Mouse (Mus musculus) bone marrow macrophage, adult 2 months (primary cell): Measurements from ENCODE around the gene Spata2. TPM values are rescaled to one million over a fixed set of nuclear protein-coding genes. Genes with fewer than 3 reads are reported as not detected.

Source experiments
- H3K27ac ChIP-seq: 2 replicates; pipeline ENCODE4 v1.5.1; 2012; ENCODE audit warnings: low read depth, low read length; ENCODE audit not compliant: insufficient read depth
- H3K4me1 ChIP-seq: 2 replicates; pipeline ENCODE4 v1.6.1; 2012; ENCODE audit warnings: low read length; ENCODE audit not compliant: control insufficient read depth, insufficient read depth
- H3K4me3 ChIP-seq: 2 replicates; pipeline ENCODE4 v1.5.1; 2012; ENCODE audit warnings: mild to moderate bottlenecking, low read length, moderate library complexity; ENCODE audit not compliant: insufficient read depth
- CTCF ChIP-seq: IDR thresholded peaks from 2 replicates; pipeline ENCODE4 v1.5.1; 2012; ENCODE audit warnings: low read depth, mild to moderate bottlenecking, low read length, moderate library complexity
- POLR2A ChIP-seq: IDR thresholded peaks from 2 replicates; pipeline ENCODE4 v1.6.1; 2012; ENCODE audit warnings: mild to moderate bottlenecking, low read depth, low read length, borderline replicate concordance
- polyA plus RNA-seq: library from polyadenylated mRNA; stranded (reverse); fragments of >200 nt; gene quantifications from 2 replicates; pipeline ENCODE4 v1.2.4, GENCODE M21; 2012; ENCODE audit not compliant: missing spikeins, insufficient read depth, insufficient read length

Spata2 gene
- polyA plus RNA-seq, 1 experiment = 14.2 TPM

DNA sequence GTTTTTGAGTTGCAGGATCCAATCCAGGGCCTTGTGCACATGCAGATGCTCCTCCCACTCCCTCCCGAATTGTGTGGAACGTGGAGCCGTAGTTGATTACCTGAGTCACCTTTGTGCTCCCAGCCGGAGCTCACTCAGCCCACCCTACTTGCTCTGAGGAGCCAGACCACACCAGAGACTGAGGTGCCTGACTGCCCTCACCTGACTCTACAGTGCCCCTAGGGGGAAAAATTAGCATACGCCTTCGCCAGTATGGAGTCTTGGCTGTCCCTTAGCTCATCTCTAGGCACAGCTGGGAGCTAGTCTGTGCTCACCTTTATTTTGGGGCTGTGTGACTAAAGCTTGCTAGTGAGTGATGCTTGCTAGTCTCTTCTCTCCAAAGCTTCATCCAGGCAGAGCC lies 24.2 kb downstream of the Spata2 start:
- Histone ChIP-seq H3K4me1 (peaks cover 25% of the 10 kb centered on the region), H3K27ac (peak overlapping the region; percentile 83; the same call in 1 of the 2 replicates), H3K4me3 (no peak overlapping the region)
- TF ChIP-seq POLR2A (no peak), CTCF (no peak)

DNA sequence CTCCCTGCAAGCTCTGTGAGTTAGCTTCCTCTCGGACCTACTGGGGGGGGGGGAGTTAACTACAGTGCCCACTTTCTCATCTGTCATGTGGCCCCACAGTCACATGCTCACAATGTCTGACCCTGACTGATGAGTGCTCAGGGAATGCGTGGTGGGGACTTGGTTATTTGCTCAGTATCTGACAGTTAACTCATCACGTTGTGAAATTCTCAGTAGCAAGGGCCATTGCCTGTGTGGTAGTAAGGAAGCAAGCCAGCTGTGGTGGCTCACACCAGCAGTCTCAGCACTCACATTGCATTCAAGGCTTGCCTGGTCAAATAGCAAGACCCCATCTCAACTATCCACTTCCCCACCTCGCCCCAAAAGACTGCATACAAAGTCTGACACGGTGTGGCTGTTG lies 25.5 kb downstream of the Spata2 start:
- no peak for TF ChIP-seq CTCF
- TF ChIP-seq POLR2A = no peak
- Histone ChIP-seq H3K27ac (peak overlapping the region; percentile 83), H3K4me3 (no peak overlapping the region), H3K4me1 (peaks cover 25% of the 10 kb centered on the region)

GRCm38 (mm10) chr2:167465951-167466350 lies 26.7 kb downstream of the Spata2 start:
- no peak for TF ChIP-seq POLR2A
- TF ChIP-seq CTCF = no peak
- peaks cover 25% of the 10 kb centered on the region for H3K4me1 ChIP-seq
- no peak overlapping the region for H3K4me3 ChIP-seq
- no peak overlapping the region for H3K27ac ChIP-seq

GRCm38 (mm10) chr2:167463802-167464201 lies 28.9 kb downstream of the Spata2 start:
- Histone ChIP-seq H3K27ac (no peak overlapping the region), H3K4me1 (peaks cover 25% of the 10 kb centered on the region), H3K4me3 (no peak overlapping the region)
- no peak for TF ChIP-seq POLR2A
- TF ChIP-seq CTCF = no peak

DNA sequence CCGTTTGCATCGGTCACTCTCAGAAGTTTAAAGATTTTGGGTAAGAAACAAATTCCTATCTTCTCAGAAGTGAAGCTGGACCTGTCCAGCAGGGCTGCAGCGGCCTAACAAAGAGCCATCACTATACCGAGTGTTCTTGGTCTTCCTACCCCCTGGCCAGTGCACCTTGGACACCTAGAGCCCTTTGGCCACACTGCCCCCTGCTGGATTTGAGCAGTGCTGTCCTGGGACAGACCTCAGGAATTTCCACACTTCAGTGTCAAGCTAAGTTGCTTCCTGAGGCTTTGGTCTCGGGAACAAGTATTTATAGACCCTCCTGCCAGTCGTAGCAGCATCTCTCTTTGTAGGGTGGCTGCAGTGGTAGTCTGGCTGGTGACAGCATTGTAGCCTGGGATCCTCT lies 29.7 kb downstream of the Spata2 start:
- peak; percentile 80 for TF ChIP-seq CTCF
- TF ChIP-seq POLR2A = no peak
- H3K27ac ChIP-seq = no peak overlapping the region

DNA sequence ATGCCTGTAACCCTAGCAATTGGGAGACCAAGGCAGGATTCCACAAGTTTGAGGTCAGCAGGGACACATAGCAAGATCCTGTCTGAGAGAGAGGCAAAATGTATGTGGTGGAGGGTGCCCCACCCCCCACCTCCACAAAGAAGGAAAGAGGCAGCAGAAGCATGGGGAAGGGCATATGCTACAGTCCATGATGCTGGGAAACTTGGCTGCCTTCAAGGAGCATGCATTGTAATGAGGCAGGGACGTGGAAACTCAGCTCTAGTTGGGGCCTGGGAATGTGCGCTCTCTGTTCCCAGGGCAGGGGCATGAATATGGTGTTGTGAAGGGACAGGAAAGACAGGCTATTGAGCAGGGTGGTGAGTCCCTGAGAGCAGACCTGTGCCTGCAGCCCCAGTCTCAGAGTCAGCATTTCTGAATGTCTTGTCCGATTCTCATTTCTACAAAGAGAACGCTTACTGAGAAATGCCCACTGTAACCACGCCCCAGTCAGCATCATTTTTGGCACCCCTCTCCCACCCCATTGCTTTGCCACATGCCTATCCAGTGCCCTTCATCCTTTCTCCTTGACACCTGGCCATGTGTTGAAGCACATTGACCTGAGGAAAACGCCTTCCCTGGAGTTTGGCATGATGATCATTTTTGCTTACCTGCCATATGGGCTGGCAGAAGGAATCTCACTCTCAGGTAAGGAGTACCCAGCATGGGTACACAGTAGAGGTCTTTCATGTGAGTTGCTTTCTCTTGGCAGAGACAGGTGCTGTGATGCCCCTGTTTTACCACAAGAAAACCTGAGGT lies 33.4 kb downstream of the Spata2 start:
- Histone ChIP-seq H3K27ac (no peak overlapping the region), H3K4me1 (peaks cover 11% of the 10 kb centered on the region), H3K4me3 (no peak overlapping the region)
- no peak for TF ChIP-seq POLR2A
- no peak for TF ChIP-seq CTCF

More for the DNA sequence above, 29.7 kb downstream of the Spata2 start:
- H3K4me1 ChIP-seq = peaks cover 20% of the 10 kb centered on the region
- H3K4me3 ChIP-seq = no peak overlapping the region

- no peak for TF ChIP-seq POLR2A
- TF ChIP-seq CTCF = no peak
- H3K4me3 ChIP-seq = no peak overlapping the region
- no peak overlapping the region for H3K27ac ChIP-seq
- peaks cover 11% of the 10 kb centered on the region for H3K4me1 ChIP-seq
Measured at GRCm38 (mm10) chr2:167458548-167458947, 34.1 kb downstream of the Spata2 start.

GRCm38 (mm10) chr2:167457213-167457612 lies 35.5 kb downstream of the Spata2 start:
- TF ChIP-seq POLR2A (no peak), CTCF (no peak)
- Histone ChIP-seq H3K4me3 (no peak overlapping the region), H3K27ac (peak overlapping the region; percentile 58), H3K4me1 (peaks cover 11% of the 10 kb centered on the region)

DNA sequence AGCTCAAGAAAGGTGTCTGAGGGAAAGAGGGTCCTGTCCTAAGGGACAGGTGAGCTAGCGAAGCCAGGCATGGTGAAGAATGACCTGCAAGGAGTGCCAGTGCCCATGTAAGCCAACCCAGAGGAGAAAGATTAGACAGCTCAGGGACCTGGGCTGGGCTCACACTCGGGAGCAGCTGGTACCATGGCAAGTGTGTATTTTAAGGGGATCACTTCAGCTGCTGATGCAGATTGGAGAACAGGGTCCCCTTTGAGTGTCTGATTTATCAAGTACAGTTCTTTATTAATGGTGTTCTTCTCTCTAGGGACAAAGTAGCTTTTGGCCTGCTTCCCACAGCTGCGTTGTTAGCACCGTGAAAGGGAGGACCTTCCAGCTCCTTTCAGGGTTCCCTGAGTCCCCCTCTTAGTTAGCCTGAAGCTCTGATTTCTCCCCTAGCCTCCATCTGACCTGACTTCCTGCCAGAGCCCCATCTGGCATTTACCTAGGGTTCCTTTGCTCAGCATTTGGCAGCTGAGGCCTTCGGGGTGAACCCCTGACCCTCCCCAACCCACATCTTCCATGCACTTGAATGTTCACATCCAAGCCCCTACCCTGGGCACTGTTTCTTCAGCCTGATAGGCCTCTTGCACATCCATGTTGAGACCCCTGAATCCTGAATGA lies 36.2 kb downstream of the Spata2 start:
- no peak for TF ChIP-seq CTCF
- TF ChIP-seq POLR2A = no peak
- H3K27ac ChIP-seq = peak overlapping the region; percentile 58
- H3K4me3 ChIP-seq = no peak overlapping the region
- peaks cover 11% of the 10 kb centered on the region for H3K4me1 ChIP-seq

GRCm38 (mm10) chr2:167453814-167454213 lies 38.9 kb downstream of the Spata2 start:
- H3K27ac ChIP-seq = no peak overlapping the region

More at GRCm38 (mm10) chr2:167453814-167454213, 38.9 kb downstream of the Spata2 start:
- Histone ChIP-seq H3K4me1 (peaks cover 11% of the 10 kb centered on the region), H3K4me3 (no peak overlapping the region)
- no peak for TF ChIP-seq CTCF
- no peak for TF ChIP-seq POLR2A
